In the genomic region with DNA sequence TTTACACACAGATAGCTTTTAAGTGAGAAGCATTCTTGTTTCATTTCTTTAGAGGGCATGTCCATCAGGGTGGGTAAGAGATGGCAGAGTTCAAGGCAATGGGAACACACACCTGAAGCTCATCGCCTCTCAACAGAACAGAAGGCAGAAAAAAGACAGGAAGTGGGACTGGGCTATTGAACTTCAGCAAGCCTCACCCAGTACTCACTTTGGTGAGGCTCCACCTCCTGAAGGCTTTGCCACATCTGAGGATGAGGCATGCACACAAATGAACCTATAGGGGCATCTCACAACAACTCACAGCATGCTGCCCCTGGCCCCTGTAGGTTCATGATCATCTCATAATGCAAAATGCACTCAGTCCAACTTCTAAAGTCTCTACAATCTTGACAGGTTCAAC, we compare ENCODE assay signal across 21 mouse cellular contexts. TPM values are rescaled to one million over a fixed set of nuclear protein-coding genes. Genes with fewer than 3 reads are reported as not detected.
A peak's percentile ranks its signal among the peaks of the same experiment; 100 is the strongest.
DNase-seq lines count a peak whose midpoint lies in the region; ATAC-seq lines count a peak whose summit lies in the region.
"Had no signal": no experiment of that assay in that cellular context is flagged by ENCODE, and none has a peak within 500 bp of the region (broad histone marks: within the 10 kb centered on the region; RNA-seq: fewer than 3 reads in every experiment).

No protein-coding gene starts in this region.

- peak; percentile 77 for ATAC-seq in CD4-positive, CD25-positive, alpha-beta regulatory T cell, adult 4 months
- ATAC-seq in activated CD4-positive, CD25-positive, alpha-beta regulatory T cell, adult 4 months = peak; percentile 49
- ATAC-seq: forebrain, postnatal 0 days; liver, embryonic 12.5 days; liver, postnatal 0 days; midbrain, embryonic 13.5 days had no signal

- DNase-seq in thymus, adult 18-20 months = peak; percentile 42 to 75
- DNase-seq in thymus, postnatal 25 days = peak; percentile 76
- DNase-seq in frontal cortex, postnatal 36 days (ENCODE audit: low spot score in 2 of 2) = no peak
- no peak for DNase-seq in kidney, postnatal 14 days
- no peak for DNase-seq in right cerebral cortex, postnatal 25 days
- DNase-seq in MN1 (ENCODE audit: low spot score) = no peak
- DNase-seq: adrenal gland, adult 8-10 months; B cell, adult 2 months; cerebellum, postnatal 10 days; forebrain, postnatal 0 days; gastrocnemius, postnatal 10 days; heart, postnatal 36 days; kidney, adult 2 months; kidney, postnatal 4 days; left cerebral cortex, postnatal 4 days; liver, postnatal 0 days; retina, postnatal 1 day had no signal

RNA-seq across cellular contexts. Expression of gene Tbcel, which starts 19.5 kb away (rescaled TPM):
- polyA plus RNA-seq in CD4-positive, CD25-positive, alpha-beta regulatory T cell, adult 4 months (2017; shearing (Covaris generic)) = 1 to 10 TPM; 6.6 to 7.5 TPM
- polyA plus RNA-seq in activated CD4-positive, CD25-positive, alpha-beta regulatory T cell, adult 4 months (2017; shearing (Covaris generic)) = 1 to 10 TPM; 7.5 to 8.2 TPM

Comparison
In these comparisons a context has a peak if more than half of its experiments do, and no peak if none do; other contexts are left out.
1. DNase-seq: peak in thymus, adult 18-20 months (2 of 2) and thymus, postnatal 25 days (single experiment); none in frontal cortex, postnatal 36 days (0 of 2), kidney, postnatal 14 days (single experiment), right cerebral cortex, postnatal 25 days (single experiment) and MN1 (single experiment).